Mouse (Mus musculus) erythroblast, adult 5-6 weeks (primary cell): ENCODE measurements around the gene Oxgr1. TPM values are rescaled to one million over a fixed set of nuclear protein-coding genes. Genes with fewer than 3 reads are reported as not detected.
"Not testable (repeated sequence)": the region's sequence is repeated elsewhere in the genome, so short reads cannot be mapped to it uniquely, and the experiment has no call there.

Source experiments
- ATAC-seq: replicated peaks from 2 replicates; pipeline ENCODE4 v1.8.0; 2016; ENCODE audit warnings: moderate number of reproducible peaks, mild to moderate bottlenecking, moderate TSS enrichment, inconsistent platforms; ENCODE audit not compliant: poor library complexity, low FRiP score, severe bottlenecking
- total RNA-seq, 2 experiments: library from RNA; stranded (forward) in 1 of 2; stranded (reverse) in 1 of 2; fragments of 150-400 nt in 1 of 2; fragments of 200-764, 138-1000 nt in 1 of 2; gene quantifications; 2 replicates each; pipeline versions ENCODE4 v1.2.3 to v1.2.4; 2015 to 2017; ENCODE audit warnings: low replicate concordance in 2 of 2

Gene Oxgr1
- total RNA-seq, 2 experiments from 2014 or later = not detected

DNA sequence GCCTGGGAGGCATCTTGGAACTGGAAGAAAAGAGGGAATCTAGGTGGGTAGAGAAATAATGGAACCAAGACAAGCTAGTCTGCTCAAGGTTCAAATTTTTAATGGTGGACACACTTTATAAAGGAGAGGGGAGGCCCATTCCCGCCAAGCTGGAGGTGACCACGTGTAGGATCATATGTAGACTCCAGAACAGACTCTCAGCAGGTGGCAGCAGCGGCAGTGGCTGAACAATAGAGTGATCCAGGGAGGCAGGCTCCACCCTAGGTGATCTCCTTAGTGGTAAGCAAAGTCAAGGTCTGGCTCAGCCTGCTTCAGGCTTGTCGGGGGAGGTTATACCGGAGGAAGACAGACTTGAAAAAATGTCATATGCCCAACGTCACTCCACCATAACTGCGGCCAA lies 55.9 kb downstream of the Oxgr1 start:
- not testable (repeated sequence) for ATAC-seq

DNA sequence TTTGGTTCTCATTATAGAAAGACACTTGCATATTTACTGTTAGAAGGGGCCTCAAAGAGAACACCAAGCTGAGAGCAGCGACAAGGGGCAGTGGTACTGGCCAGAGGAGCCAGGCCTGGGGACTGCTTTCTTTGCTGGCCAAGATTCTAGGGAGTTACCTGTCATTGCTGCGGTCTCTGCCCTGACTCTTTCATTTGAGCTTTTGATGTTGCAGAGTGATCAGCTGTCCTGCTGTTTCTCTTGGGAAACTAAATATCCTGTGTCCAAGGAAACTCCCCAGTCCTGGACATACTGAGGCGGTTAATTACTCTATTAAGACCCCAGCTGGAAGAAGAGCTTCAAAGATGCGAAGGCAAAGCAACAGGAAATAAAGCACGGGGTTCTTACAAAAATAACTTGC lies 60.9 kb downstream of the Oxgr1 start:
- no peak for ATAC-seq

DNA sequence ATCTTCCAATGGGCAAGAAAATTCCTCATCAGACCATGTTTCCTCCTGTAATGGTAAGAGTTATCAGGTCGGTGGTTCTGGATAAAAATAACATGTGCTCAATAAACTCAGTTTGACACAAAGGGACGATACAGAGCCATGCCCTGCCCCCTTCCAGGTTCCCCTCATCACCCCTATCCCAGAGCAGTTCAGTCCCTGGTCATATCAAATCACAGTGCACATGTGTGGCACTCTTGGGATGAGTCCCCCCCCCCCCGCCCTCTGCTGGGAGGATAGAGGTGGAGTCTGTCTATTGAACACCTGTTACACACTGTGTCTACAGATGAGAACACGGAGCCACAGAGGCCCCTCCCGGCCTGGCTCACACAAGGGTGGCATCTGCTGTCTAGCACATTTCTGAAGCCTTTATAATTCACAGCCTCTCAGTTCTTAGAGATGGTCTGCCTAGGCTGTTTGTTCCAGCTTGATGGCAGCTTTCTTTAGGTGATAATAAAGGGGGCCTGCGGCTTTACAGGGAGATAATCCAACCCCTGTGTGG lies 61.5 kb downstream of the Oxgr1 start:
- ATAC-seq = no peak

Other genes starting within 250 kb of the Oxgr1 start
- 36.8 and 45.3 TPM in 2 replicates for gene Mbnl2, start 233.2 kb upstream of the Oxgr1 start, total RNA-seq (2015; ENCODE audit: low replicate concordance)
- 30.1 and 44.6 TPM in 2 replicates for gene Mbnl2, start 233.2 kb upstream of the Oxgr1 start, total RNA-seq (2017; ENCODE audit: low replicate concordance)